Mouse (Mus musculus) CH12.LX (cell line): ENCODE measurements around the gene Ddx58. TPM values are rescaled to one million over a fixed set of nuclear protein-coding genes. Genes with fewer than 3 reads are reported as not detected.

Experiments
- DNase-seq: peaks from one replicate; pipeline ENCODE4 v3.0.0-alpha.2; 2013; ENCODE audit errors: extremely low read depth
- H3K27ac ChIP-seq: 2 replicates; pipeline ENCODE4 v1.5.1; 2012; ENCODE audit warnings: low read depth, mild to moderate bottlenecking, control low read depth, moderate library complexity; ENCODE audit not compliant: insufficient read depth
- H3K27me3 ChIP-seq: replicated peaks from 2 replicates; pipeline ENCODE3; 2012; ENCODE audit warnings: inconsistent platforms
- H3K36me3 ChIP-seq, 2 experiments: replicated peaks in 1 of 2; 2 replicates each; pipeline versions ENCODE3 to v1.6.1; 2012; ENCODE audit warnings: inconsistent platforms in 1 of 2, low read length in 1 of 2, mild to moderate bottlenecking in 1 of 2, mixed read lengths in 1 of 2, moderate library complexity in 1 of 2; ENCODE audit not compliant: control insufficient read depth in 1 of 2, insufficient read depth in 1 of 2
- H3K4me1 ChIP-seq, 2 experiments: 2 replicates each; pipeline ENCODE4 v1.6.1; 2012; ENCODE audit warnings: inconsistent platforms in 1 of 2, moderate library complexity in 1 of 2; ENCODE audit not compliant: insufficient read depth in 2 of 2, control insufficient read depth in 1 of 2
- H3K4me2 ChIP-seq: 2 replicates; pipeline ENCODE4 v1.6.1; 2012; ENCODE audit warnings: low read depth, mild to moderate bottlenecking, control low read depth; ENCODE audit not compliant: poor library complexity, insufficient read depth, severe bottlenecking
- H3K4me3 ChIP-seq, 3 experiments: fragments of 150-350 bp in 1 of 3; sonication (generic) in 1 of 3; replicated peaks in 1 of 3; 2 replicates each; pipeline versions ENCODE3 to v1.5.1; 2011 to 2012; ENCODE audit warnings: low read depth in 2 of 3, low read length in 2 of 3, mild to moderate bottlenecking in 2 of 3, moderate library complexity in 2 of 3, control low read depth in 1 of 3, improper control_type of control experiment in 1 of 3, inconsistent platforms in 1 of 3, mixed read lengths in 1 of 3; ENCODE audit not compliant: poor library complexity in 1 of 3
- H3K79me2 ChIP-seq: replicated peaks from 2 replicates; pipeline ENCODE4 v1.6.1; 2012; ENCODE audit warnings: mild to moderate bottlenecking, moderate library complexity; ENCODE audit not compliant: control insufficient read depth, poor library complexity, insufficient read depth, severe bottlenecking; ENCODE audit errors: extremely low read depth
- H3K9ac ChIP-seq: 2 replicates; pipeline ENCODE4 v1.6.1; 2012; ENCODE audit warnings: low read depth, mild to moderate bottlenecking, control low read depth, moderate library complexity; ENCODE audit not compliant: insufficient read depth
- H3K9me3 ChIP-seq: replicated peaks from 2 replicates; pipeline ENCODE3; 2012; ENCODE audit warnings: low read length, inconsistent platforms, mixed read lengths
- CHD1 ChIP-seq: IDR thresholded peaks from 2 replicates; pipeline ENCODE4 v1.6.1; 2012; ENCODE audit warnings: low read depth, low read length, improper control_type of control experiment, inconsistent platforms
- CTCF ChIP-seq, 2 experiments: IDR thresholded peaks in 1 of 2; conservative IDR thresholded peaks in 1 of 2; 2 replicates each; pipeline ENCODE4 v1.5.1; 2011 to 2012; ENCODE audit warnings: low read depth in 2 of 2, low read length in 2 of 2, improper control_type of control experiment in 1 of 2, inconsistent platforms in 1 of 2, mild to moderate bottlenecking in 1 of 2, moderate library complexity in 1 of 2
- E2F4 ChIP-seq: IDR thresholded peaks from 2 replicates; pipeline ENCODE4 v1.6.1; 2011; ENCODE audit warnings: low read depth, low read length, improper control_type of control experiment; ENCODE audit not compliant: insufficient replicate concordance
- ELF1 ChIP-seq: IDR thresholded peaks from 2 replicates; pipeline ENCODE4 v1.6.1; 2014; ENCODE audit warnings: low read depth, mild to moderate bottlenecking, inconsistent platforms, low read length, improper control_type of control experiment
- EP300 ChIP-seq: IDR thresholded peaks from 2 replicates; pipeline ENCODE4 v1.6.1; 2011; ENCODE audit warnings: low read length, improper control_type of control experiment
- ETS1 ChIP-seq: conservative IDR thresholded peaks from 2 replicates; pipeline ENCODE4 v1.6.1; 2012; ENCODE audit warnings: low read depth, mild to moderate bottlenecking, inconsistent platforms, low read length, improper control_type of control experiment, moderate library complexity
- GABPA ChIP-seq: IDR thresholded peaks from 2 replicates; pipeline ENCODE4 v1.6.1; 2012; ENCODE audit warnings: low read depth, low read length, improper control_type of control experiment, inconsistent platforms; ENCODE audit not compliant: insufficient replicate concordance
- JUN ChIP-seq: IDR thresholded peaks from 2 replicates; pipeline ENCODE4 v1.6.1; 2011; ENCODE audit warnings: low read depth, mild to moderate bottlenecking, low read length, improper control_type of control experiment, moderate library complexity; ENCODE audit not compliant: insufficient read depth
- JUND ChIP-seq: conservative IDR thresholded peaks from 2 replicates; pipeline ENCODE4 v1.6.1; 2011; ENCODE audit warnings: low read depth, low read length, improper control_type of control experiment
- KAT2A ChIP-seq: IDR thresholded peaks from 2 replicates; pipeline ENCODE4 v1.6.1; 2012; ENCODE audit warnings: low read length, improper control_type of control experiment, inconsistent platforms; ENCODE audit not compliant: insufficient replicate concordance
- MAZ ChIP-seq: IDR thresholded peaks from 2 replicates; pipeline ENCODE4 v1.6.1; 2012; ENCODE audit warnings: low read depth, mild to moderate bottlenecking, inconsistent platforms, low read length, improper control_type of control experiment, moderate library complexity
- MEF2A ChIP-seq: IDR thresholded peaks from 2 replicates; pipeline ENCODE4 v1.6.1; 2014; ENCODE audit warnings: low read depth, mild to moderate bottlenecking, inconsistent platforms, low read length, improper control_type of control experiment, borderline replicate concordance
- MXI1 ChIP-seq: IDR thresholded peaks from 2 replicates; pipeline ENCODE4 v1.6.1; 2011; ENCODE audit warnings: mild to moderate bottlenecking, low read depth, low read length, improper control_type of control experiment
- MYC ChIP-seq: IDR thresholded peaks from 2 replicates; pipeline ENCODE4 v1.6.1; 2011; ENCODE audit warnings: low read depth, mild to moderate bottlenecking, improper control_type of control experiment, low read length
- NELFE ChIP-seq: IDR thresholded peaks from 2 replicates; pipeline ENCODE4 v1.6.1; 2011; ENCODE audit warnings: low read depth, low read length, improper control_type of control experiment
- NRF1 ChIP-seq: IDR thresholded peaks from 2 replicates; pipeline ENCODE4 v1.6.1; 2014; ENCODE audit warnings: low read depth, mild to moderate bottlenecking, inconsistent platforms, low read length, improper control_type of control experiment, moderate library complexity
- PAX5 ChIP-seq: IDR thresholded peaks from 2 replicates; pipeline ENCODE4 v1.6.1; 2012; ENCODE audit warnings: low read length, inconsistent platforms, mixed read lengths
- RAD21 ChIP-seq: IDR thresholded peaks from 2 replicates; pipeline ENCODE4 v1.6.1; 2011; ENCODE audit warnings: low read depth, mild to moderate bottlenecking, low read length, improper control_type of control experiment, moderate library complexity
- RCOR1 ChIP-seq: conservative IDR thresholded peaks from 2 replicates; pipeline ENCODE4 v1.6.1; 2012; ENCODE audit warnings: low read depth, mild to moderate bottlenecking, inconsistent platforms, low read length, improper control_type of control experiment
- SMC3 ChIP-seq: IDR thresholded peaks from 2 replicates; pipeline ENCODE4 v1.6.1; 2011; ENCODE audit warnings: low read depth, low read length, improper control_type of control experiment
- TBP ChIP-seq: conservative IDR thresholded peaks from 2 replicates; pipeline ENCODE4 v1.6.1; 2011; ENCODE audit warnings: low read depth, low read length, improper control_type of control experiment
- USF2 ChIP-seq: conservative IDR thresholded peaks from 2 replicates; pipeline ENCODE4 v1.6.1; 2011; ENCODE audit warnings: low read depth, low read length, improper control_type of control experiment
- ZNF384 ChIP-seq: IDR thresholded peaks from 2 replicates; pipeline ENCODE4 v1.6.1; 2012; ENCODE audit warnings: low read depth, low read length, improper control_type of control experiment, inconsistent platforms
- dilution Hi-C: fragments of 300-500 bp; cut with MboI; formaldehyde crosslinking; loops from 2 replicates; pipeline ENCODE4 v1.14.3; 2020; ENCODE audit warnings: low sequenced_read_pairs; ENCODE audit not compliant: extremely low pct_unique_long_range_greater_than_20kb, extremely low pct_ligation_motif_present
- in situ Hi-C: fragments of 300-500 bp; cut with MboI; formaldehyde crosslinking; loops from 3 replicates; pipeline ENCODE4 v1.14.3; 2019; ENCODE audit warnings: low sequenced_read_pairs, low pct_ligation_motif_present, low pct_unique_long_range_greater_than_20kb, mixed read lengths
- polyA plus RNA-seq: library from polyadenylated mRNA; unstranded; fragments of >175 nt; gene quantifications from 2 replicates; pipeline ENCODE4 v1.2.1, GENCODE M21; 2012; ENCODE audit warnings: low read depth; ENCODE audit not compliant: insufficient read length
- total RNA-seq, 2 experiments: library from RNA; depleted of rRNA; stranded (reverse); fragments of 300-350 nt in 1 of 2; fragments of >200 nt in 1 of 2; gene quantifications; 2 replicates each; pipeline ENCODE4 v1.2.3; 2012 to 2014

The Ddx58 gene
- total and polyA plus RNA-seq, 3 experiments, result 4.2 to 7.3 (median 6.6) TPM

GRCm38 (mm10) chr4:40182651-40183320 is 56.8 kb downstream of the Ddx58 start:
- Histone ChIP-seq H3K27ac (no peak overlapping the region), H3K27me3 (no peaks in the 10 kb centered on the region), H3K9ac (no peak overlapping the region), H3K4me3 (no peak overlapping the region)
- DNase-seq, result peak; percentile 68
- in situ Hi-C loops (no loop called here), dilution Hi-C loops (no loop called here)
- TF ChIP-seq RAD21 (peak; percentile 52), ELF1 (peak; percentile 55), SMC3 (peak; percentile 81), CTCF (conservative IDR thresholded peaks at IDR 0.05 in 1 of 2, IDR thresholded peaks at IDR 0.05 in 1 of 2; ENCODE audit: low read depth in 2 of 2, low read length in 2 of 2) (peak; percentile 60 to 79), MEF2A (no peak)
- TF ChIP-seq, all 38 proteins: peak for 4
- H3K9me3 ChIP-seq, result no peaks in the 10 kb centered on the region
- H3K4me2 ChIP-seq, result no peak overlapping the region
- H3K36me3 ChIP-seq, result peaks cover 16 to 88% of the 10 kb centered on the region in 2 experiments
- H3K79me2 ChIP-seq, result no peaks in the 10 kb centered on the region
- H3K4me1 ChIP-seq, result no peaks in the 10 kb centered on the region

GRCm38 (mm10) chr4:40181681-40182080 is 57.9 kb downstream of the Ddx58 start:
- in situ Hi-C loops, result no loop called here
- H3K4me3 ChIP-seq, result no peak overlapping the region
- DNase-seq, result no peak
- H3K9ac ChIP-seq, result no peak overlapping the region
- dilution Hi-C loops, result no loop called here
- H3K27me3 ChIP-seq, result no peaks in the 10 kb centered on the region
- H3K4me2 ChIP-seq, result no peak overlapping the region
- H3K4me1 ChIP-seq, result no peaks in the 10 kb centered on the region
- H3K79me2 ChIP-seq, result no peaks in the 10 kb centered on the region
- no peaks in the 10 kb centered on the region for H3K9me3 ChIP-seq
- no peak overlapping the region for H3K27ac ChIP-seq
- TF ChIP-seq ETS1 (no peak), MXI1 (no peak), USF2 (no peak), RCOR1 (no peak), NELFE (no peak), KAT2A (no peak), CHD1 (no peak), ELF1 (no peak), MAZ (no peak), MYC (no peak), GABPA (no peak), JUN (no peak), JUND (no peak), ZNF384 (no peak), NRF1 (no peak), PAX5 (no peak), TBP (no peak), E2F4 (no peak), EP300 (no peak)
- H3K36me3 ChIP-seq, result peaks cover 16 to 83% of the 10 kb centered on the region in 2 experiments
